Mouse (Mus musculus) bone marrow, adult 2 months (tissue): ENCODE results near the gene Mdfi.

Experiments used
- CTCF ChIP-seq: fragments of 200-500 bp; IDR thresholded peaks from 2 replicates; pipeline ENCODE4 v1.5.1; 2011; ENCODE audit warnings: low read length, control low read depth; ENCODE audit not compliant: control insufficient read depth, insufficient read depth
- POLR2A ChIP-seq: fragments of 200-500 bp; IDR thresholded peaks from 2 replicates; pipeline ENCODE4 v1.6.1; 2011; ENCODE audit warnings: low read depth, mild to moderate bottlenecking, control low read depth, low read length, borderline replicate concordance; ENCODE audit not compliant: control insufficient read depth

GRCm38 (mm10) chr17:47872311-47873011, 38.0 kb upstream of the Mdfi start:
- TF ChIP-seq CTCF (no peak), POLR2A (no peak)
